Mouse (Mus musculus) heart, postnatal 4 days (tissue): ENCODE measurements around the gene Mab21l2. TPM values are rescaled to one million over a fixed set of nuclear protein-coding genes. Genes with fewer than 3 reads are reported as not detected.

ENCODE experiments used
- DNase-seq: peaks from one replicate; pipeline ENCODE4 v3.0.0; 2021
- total RNA-seq, 2 experiments: library from RNA; stranded (reverse); gene quantifications; 2 replicates each; pipeline ENCODE4 v1.2.3; 2021

Mab21l2 gene
- under 1 TPM in 1 of 2 experiments, not detected in 1; 0.32 TPM for total RNA-seq

- DNase-seq, result peak; percentile 19
Measured at GRCm38 (mm10) chr3:86548091-86549015, at the start of gene Mab21l2. TSS of gene Mab21l2 (minus strand) at chr3:86548629.

- DNase-seq, result no peak
Measured at GRCm38 (mm10) chr3:86575312-86575711, 26.9 kb upstream of the Mab21l2 start.

- no peak for DNase-seq
Measured at GRCm38 (mm10) chr3:86572519-86573244, 24.3 kb upstream of the Mab21l2 start.

- no peak for DNase-seq
Measured at GRCm38 (mm10) chr3:86571518-86571917, 23.1 kb upstream of the Mab21l2 start.

- no peak for DNase-seq
Measured at GRCm38 (mm10) chr3:86567312-86567711, 18.9 kb upstream of the Mab21l2 start.

GRCm38 (mm10) chr3:86561396-86561795 lies 13.0 kb upstream of the Mab21l2 start:
- no peak for DNase-seq

- no peak for DNase-seq
Measured at GRCm38 (mm10) chr3:86561023-86561344, 12.6 kb upstream of the Mab21l2 start.

- DNase-seq, result no peak
Measured at GRCm38 (mm10) chr3:86560281-86561022, 12.0 kb upstream of the Mab21l2 start.

- DNase-seq, result no peak
Measured at GRCm38 (mm10) chr3:86559635-86560034, 11.2 kb upstream of the Mab21l2 start.

GRCm38 (mm10) chr3:86558976-86559375 lies 10.5 kb upstream of the Mab21l2 start:
- DNase-seq, result no peak

- DNase-seq, result no peak
Measured at GRCm38 (mm10) chr3:86552170-86552569, 3.7 kb upstream of the Mab21l2 start.

GRCm38 (mm10) chr3:86551011-86551728 lies 2.7 kb upstream of the Mab21l2 start:
- no peak for DNase-seq

- peak; percentile 7 for DNase-seq
Measured at GRCm38 (mm10) chr3:86550301-86551010, 2.0 kb upstream of the Mab21l2 start.

GRCm38 (mm10) chr3:86547251-86547791 lies 1.1 kb downstream of the Mab21l2 start:
- peak; percentile 18 for DNase-seq

GRCm38 (mm10) chr3:86546471-86547250 lies 1.8 kb downstream of the Mab21l2 start:
- peak; percentile 59 for DNase-seq

- DNase-seq, result peak; percentile 5
Measured at GRCm38 (mm10) chr3:86545945-86546344, 2.5 kb downstream of the Mab21l2 start.

GRCm38 (mm10) chr3:86544785-86545184 lies 3.6 kb downstream of the Mab21l2 start:
- peak; percentile 6 for DNase-seq

- DNase-seq, result no peak
Measured at GRCm38 (mm10) chr3:86541863-86542397, 6.5 kb downstream of the Mab21l2 start.

GRCm38 (mm10) chr3:86541074-86541614 lies 7.3 kb downstream of the Mab21l2 start:
- DNase-seq, result no peak
